Mouse (Mus musculus): ENCODE measurements around the gene Mob3c. TPM values are rescaled to one million over a fixed set of nuclear protein-coding genes. Genes with fewer than 3 reads are reported as not detected.

Mob3c gene
- 1 to 10 TPM; 4.0 to 6.5 TPM for total RNA-seq (2021)
- long read RNA-seq, transcript Mob3c-201 (4 exons, 2,884 nt): major isoform, 6 of 6 reads
- long read RNA-seq, partial matches to known transcripts: 0 of 6 reads
- long read RNA-seq, other reads (novel, unspliced or antisense): 0 of 6 reads

DNA sequence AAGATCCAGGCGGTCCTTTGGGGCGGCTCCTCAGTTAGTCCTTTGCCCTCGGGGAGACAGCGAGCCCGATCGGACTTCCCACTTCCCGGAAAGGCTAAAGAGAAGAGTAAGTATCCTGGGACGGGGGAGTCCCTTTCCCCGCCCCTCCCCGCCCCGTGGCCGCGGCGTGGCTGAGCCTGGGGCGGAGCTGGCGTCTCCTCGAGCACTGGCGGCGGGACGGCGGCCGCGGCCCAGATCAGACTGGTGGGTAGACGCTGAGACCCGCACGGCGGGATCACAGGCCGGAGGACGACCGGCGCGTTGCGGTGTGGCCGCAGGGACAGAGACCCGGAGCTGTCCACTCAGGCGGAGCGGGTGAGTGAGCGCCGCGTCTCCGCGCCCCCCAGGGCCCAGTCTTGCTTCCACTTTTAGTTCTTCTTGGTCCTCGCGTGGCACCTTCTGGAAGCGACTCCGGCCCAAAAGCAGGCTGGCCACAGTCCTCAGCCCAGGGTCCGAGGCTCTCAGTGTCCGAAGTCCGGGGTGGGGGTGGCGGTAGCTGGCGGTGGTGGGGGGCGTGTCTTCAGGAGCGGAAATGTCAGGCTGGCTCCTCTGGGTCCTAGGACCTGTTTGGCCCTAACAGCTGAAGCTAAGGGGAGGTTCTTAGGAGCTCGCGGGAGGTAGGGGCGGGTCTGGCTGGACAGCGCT lies at the start of gene Mob3c:
Gene Mob3c (plus strand): TSS at position 205 of the 684 bp plus-strand sequence.
- peak; percentile 32 to 53 for DNase-seq (ENCODE audit: low spot score in 2 of 2)

DNA sequence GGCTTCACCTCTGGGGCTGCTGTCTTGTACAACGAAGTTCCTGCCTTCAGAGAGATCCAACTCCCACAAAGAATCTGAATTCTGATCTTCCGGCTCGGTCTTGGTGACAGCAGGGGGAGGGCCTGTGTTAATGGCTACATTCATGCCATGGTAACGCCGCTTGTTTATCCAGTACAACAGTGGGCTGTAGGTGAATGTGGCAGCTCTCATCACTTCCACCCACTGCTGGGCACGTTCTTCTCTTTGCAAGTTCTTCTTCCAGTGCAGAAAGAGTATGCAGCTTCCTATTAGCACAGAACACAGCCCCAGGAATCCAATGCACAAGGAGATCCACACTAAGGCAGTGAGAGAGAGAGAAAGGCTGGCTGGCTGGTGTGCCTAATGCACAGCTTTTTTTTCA lies 47.6 kb upstream of the Mob3c start:
- DNase-seq (ENCODE audit: low spot score in 2 of 2): peak in 1 of 2 experiments; percentile 20

DNA sequence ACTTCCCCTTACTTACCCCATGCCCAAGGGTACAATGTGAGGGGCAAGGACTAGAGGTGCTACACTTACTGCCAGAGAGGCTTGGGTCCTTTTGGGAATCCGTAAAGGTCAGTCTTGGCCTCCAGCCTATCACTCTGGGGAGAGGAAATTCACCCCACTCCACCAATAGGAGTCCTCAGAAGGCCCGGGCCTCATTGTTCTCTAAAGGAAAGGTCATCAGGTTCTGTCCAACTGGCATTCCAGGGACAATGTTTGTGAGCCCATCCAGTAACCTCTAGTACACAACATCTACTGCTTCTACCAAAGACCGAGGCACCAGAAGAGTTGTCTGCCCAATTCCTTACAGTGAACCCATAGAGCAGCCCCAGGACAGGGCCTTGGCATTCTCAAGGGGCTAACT lies 47.0 kb upstream of the Mob3c start, which contains the start of gene Tex38:
Gene Tex38 (minus strand): TSS at position 101 of the 400 bp plus-strand sequence.
- DNase-seq (ENCODE audit: low spot score in 2 of 2): no peak

DNA sequence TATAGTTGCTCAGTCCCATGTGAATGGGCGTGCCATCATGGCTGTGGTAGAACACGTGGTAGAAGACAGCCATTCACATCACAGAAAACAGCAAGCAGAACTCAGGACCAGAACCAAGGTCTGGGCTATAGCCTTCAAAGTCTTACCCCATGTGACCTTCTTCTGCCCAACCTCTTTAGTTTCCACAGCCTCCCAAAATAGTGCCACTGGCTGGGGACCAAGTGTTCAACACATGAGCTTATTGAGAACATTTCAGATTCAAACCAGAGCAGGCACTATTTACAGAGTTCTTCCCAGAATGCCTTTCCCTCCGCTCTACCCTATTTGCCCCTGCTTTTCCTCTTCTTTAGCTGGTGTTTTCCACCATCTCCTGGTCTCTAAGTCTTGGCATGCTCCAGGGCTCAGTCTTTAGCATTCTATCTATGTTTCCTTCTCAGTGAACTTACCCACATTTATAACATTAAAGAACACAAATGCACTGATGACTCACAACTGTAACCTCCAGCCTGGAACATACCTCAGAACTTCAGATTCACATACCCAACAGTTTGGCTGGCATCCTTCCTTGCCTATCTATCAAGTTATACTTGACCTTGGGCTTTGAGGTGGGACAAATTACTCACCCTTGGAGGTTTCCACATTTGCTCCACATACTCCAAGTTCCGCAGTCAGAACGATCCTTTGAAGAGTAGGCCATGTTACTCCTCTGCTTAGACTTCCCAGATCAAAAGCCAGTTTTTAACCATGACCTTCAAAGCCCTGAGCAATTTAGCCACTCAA lies 45.7 kb upstream of the Mob3c start:
- no peak for DNase-seq (ENCODE audit: low spot score in 2 of 2)

DNA sequence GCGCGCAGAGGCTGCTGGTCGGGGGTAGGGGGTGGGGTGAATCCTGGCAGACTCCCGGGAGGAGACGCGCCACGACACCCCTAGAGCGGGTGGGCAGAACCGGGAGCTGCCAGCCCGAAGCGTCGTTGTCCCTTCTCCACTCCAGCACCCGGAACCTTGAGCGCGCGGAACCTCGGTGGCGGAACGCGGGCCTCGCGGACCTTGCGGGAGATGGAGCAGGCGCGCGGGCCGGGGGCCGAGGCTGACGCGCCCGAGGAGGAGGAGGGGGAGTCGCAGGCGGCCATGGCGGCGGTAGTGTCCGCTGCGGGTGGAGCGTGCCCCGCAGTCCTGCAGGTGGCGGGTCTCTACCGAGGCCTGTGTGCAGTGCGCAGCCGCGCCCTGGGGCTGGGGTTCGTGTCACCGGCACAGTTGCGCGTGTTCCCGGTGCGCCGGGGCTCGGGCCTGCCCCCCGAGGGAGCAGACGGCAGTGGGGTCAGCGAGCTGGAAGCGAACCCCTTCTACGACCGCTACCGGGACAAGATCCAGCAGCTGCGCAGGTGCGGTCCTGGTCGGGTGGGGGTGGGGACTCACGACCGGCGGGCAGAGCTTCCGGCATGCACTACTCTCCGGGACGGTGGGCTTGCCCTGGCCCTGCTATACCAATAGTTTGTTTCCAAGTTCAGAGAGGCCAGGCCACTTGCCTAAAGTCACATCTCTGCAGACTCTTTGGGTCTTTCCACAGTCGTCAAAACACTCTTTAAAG lies 43.0 kb upstream of the Mob3c start, which contains the start of gene Atpaf1:
Gene Atpaf1 (plus strand): TSS at position 44 of the 742 bp plus-strand sequence.
- peak; percentile 80 to 83 for DNase-seq (ENCODE audit: low spot score in 2 of 2)

DNA sequence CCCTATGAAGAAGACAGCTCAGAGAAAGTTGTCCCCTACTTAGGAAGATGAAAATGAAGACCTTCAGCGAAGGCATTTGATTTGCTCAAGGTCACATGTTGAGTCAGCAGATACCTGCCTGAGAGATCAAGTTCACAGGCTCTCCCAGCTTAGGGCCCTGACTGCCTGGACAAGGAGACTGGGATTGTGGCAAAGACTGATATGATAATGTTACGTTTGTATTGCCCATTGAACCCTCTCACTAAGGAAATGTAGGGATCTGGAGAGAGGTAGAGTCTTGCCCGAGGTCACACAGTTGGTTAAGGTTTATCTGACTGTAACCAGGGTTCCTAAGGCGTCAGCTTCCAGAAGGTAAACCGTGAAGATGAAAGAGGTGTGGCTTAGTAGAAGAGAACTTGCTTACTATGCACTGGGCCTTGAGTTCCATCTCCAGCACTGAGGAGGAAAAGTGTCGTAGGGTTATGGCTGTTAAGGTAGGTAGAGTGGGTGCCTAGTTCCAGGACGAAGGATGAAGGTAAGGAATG lies 42.3 kb upstream of the Mob3c start:
- DNase-seq (ENCODE audit: low spot score in 2 of 2): no peak

DNA sequence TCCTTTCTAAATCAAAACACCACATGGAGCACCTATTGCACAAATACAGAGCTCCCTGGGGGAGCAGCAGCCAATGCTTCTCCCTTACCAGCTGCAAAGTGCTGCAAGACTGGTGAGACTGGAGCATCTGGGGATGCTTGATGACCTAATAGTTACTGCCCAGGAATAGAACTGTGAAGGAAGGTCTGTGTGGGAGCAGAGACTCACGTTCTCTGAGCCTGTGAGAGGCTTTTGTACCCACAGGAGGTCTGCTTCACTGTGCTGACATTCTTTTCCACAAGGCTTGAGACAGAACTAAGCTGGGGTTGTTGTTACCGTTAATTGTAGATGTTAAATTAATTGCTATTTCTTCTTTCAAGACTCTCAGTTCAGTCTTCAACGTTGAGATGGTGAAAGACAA lies 37.0 kb upstream of the Mob3c start:
- DNase-seq (ENCODE audit: low spot score in 2 of 2): peak in 1 of 2 experiments; percentile 19

DNA sequence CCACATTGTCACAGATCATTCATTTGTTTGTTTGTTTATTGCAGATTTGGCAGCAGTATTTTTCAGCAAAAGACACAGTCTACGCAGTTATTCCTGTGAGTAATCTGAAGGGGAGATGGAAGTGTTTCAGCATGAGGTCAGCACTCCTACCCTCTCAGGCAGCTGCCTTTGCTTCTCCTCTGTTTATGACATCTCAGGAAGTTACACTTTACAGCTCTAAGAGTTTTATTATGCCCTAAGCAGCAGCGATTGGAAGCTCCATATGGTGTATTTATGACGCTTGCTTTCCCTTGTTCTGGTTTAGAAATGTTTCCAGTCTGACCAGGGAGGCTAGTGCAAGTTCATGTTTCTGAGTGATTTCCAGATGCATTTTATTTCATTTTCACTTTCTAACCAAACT lies 32.5 kb upstream of the Mob3c start:
- no peak for DNase-seq (ENCODE audit: low spot score in 2 of 2)

DNA sequence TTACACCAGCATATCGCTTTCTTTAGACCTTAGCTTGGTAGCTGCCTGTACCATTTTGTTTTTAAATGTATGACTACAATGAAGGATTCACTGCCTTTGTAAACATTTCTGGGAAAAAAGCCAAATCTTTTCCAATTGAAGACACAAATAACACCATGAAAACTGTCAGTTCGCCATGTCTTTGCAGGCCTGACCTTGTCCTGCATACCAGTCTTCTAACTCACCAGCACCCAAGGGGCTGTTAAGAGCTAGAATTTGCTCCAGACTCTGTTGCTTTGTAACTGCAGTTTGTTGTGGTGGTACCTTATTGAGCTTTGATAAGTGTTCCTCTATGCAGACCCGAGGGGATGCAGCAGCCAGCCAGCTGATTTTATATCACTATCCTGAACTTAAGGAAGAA lies 27.9 kb upstream of the Mob3c start:
- DNase-seq (ENCODE audit: low spot score in 2 of 2): no peak

DNA sequence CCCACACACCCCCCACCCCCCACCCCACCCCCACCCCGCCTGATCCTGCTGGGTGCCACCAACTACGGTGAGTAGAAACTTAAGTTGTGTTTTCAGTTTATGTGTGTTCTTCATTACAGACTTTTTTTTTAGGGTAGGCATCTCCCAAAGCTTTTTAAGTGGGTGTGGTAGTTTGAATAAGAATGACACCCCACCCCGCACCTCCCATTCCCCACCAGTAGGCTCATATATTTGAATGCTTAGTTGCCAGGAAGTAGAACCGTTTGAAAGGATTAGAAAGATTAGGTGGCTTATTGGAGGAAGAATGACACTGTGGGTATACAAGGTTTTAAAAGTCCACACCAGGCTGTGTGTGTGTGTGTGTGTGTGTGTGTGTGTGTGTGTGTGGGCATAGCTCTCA lies 15.6 kb upstream of the Mob3c start:
- no peak for DNase-seq (ENCODE audit: low spot score in 2 of 2)

DNA sequence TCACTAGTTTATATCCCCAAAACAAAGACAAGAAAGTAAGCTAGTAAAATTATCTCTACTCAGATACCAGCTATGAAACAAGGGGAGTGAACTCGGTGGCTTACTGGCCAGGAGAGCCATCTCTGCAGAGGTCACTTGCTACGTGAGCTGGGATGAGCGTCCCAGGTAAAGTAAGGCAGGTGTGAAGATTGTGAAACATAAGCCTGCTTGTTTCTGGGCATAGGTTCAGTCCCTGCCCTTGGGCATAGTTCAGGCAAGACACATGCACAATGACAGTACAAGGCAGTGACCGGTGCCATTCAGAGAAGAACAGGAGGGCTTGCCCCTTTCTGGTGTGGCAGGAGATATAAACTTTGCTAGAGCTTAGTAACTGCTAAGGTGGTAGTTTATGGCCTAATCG lies 12.3 kb upstream of the Mob3c start:
- DNase-seq (ENCODE audit: low spot score in 2 of 2): no peak

DNA sequence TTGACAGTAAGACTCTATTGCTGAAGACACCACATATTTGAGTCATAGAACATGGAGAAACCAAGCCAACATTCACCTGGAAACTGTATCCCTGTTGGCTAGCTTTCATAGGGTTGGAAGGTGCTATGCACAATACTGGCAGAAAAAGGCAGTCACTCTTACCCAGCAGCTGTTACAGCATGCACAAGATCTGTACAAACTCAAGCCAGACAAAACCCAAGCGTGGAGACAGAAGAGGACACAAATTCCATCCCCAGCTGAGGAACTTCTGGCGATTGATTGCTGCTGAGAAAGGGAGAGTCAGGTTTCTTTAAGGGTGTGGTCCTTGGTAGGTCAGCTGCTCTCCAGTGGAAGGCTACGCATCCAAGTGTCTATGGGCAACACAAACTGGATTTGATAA lies 7.7 kb upstream of the Mob3c start:
- no peak for DNase-seq (ENCODE audit: low spot score in 2 of 2)

DNA sequence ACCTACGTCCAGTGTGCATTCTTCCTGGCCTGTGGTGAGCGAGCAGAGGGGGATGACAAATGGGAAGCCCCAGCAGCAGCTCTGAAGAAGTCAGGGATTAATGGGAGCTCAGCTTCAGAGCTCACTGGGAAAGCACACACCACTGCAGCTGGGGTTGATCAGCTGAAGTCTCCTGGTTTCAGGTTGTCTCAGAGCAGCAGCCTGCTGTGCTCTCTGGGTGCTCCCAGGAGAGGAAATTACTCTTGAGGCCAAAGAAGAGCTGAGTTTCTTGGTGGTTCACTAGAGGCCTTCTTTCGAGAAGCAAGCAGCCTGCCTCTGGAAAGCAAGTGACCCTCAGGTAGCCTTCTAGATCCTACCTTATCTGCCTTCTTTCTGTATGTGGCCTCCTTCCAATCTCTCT lies 6.9 kb upstream of the Mob3c start:
- no peak for DNase-seq (ENCODE audit: low spot score in 2 of 2)

DNA sequence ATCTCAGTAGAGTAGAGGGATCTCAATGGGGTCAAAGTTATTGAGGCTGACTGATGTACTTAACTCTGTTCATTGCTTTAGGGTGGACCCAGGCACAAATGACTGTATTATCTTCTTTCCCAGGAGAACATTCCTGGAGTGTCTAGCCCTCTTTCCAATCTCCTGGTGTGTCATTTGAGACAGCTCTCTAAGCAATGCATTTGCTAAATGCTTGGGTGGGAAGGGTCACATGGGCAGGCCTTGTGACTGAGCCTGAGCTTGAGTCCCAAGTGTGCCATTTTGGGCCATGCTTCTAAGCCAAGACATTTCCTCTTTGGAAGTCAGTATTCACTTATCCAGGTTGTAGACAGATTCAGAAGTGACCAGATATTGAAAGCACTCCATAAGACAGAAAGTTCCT lies 6.5 kb upstream of the Mob3c start:
- no peak for DNase-seq (ENCODE audit: low spot score in 2 of 2)

DNA sequence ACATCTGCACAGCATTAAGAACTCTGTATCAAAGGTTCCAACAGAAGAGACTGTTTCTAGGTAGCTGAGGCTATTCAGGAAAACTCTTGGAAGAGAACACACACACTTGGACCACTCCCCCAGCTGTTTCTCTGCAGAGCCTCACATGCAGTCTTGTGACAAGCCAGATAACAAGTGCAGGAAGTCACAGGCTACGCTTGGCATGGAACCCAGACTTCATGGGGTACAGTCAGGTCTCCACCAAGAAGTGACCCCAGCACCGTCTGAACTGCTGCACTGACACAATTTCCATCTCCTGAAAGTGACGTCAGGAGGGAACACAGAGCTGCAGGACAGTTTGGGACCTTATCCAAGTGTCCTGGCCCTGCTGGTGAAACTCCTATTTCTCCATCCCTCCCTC lies 6.0 kb upstream of the Mob3c start:
- DNase-seq (ENCODE audit: low spot score in 2 of 2): no peak

DNA sequence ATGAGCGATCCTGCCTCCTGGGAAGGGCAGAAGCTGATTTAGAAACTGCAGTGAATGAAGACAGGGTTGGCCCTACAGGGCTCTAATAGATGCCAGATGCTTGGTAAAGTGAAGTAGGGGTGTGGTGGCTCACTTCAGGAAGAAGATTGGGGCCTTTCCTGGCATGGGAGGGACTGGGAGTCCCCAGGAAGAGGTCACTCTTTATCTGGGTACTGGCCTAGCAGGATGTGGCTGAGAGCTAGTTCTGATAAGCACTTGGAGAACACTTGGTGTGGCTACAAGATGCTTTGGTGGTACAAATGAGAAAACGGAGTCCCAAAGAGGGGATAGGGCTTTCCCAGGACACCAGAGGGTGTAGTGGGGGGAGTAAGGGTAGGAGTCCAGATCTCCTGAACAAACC lies 3.7 kb upstream of the Mob3c start:
- no peak for DNase-seq (ENCODE audit: low spot score in 2 of 2)

DNA sequence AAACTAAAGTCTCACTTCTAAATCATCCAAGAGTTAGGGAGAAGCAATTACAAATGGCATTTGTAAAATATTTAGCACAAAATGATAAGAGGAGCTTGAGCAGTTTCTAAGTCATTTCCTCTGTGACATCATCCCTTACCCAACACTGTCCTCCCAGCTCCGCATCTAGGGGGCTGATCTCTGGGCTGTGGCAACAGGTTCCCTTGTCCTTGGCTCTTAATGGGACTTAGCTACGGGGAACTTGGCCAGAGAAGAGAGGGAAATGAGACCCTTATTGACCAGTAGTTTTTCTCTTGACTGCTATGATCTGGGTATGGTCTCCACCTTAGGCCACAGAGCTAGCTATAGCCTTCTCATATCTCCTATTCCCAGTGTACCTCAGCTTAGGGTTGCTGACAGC lies 2.6 kb upstream of the Mob3c start:
- DNase-seq (ENCODE audit: low spot score in 2 of 2): no peak

DNA sequence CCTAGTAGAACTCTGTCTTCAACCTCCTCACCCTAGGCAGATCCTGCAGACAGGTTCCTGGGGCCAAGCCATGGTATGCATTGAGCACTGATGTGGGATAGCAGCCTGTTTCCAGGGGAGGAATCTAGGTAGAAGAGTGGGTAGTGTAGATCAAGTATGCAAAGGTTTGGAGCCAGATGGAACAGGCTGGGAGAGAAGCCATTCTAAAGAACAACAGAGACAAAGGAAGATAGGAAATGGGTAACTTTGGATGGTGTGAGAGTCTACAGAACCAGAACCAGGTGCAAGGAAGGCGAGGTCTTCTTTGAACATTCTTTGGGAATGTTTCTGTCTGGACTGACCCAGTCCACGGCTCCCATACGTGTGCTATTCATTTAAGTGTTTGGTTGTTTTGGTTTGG lies 826 bp upstream of the Mob3c start:
- no peak for DNase-seq (ENCODE audit: low spot score in 2 of 2)

DNA sequence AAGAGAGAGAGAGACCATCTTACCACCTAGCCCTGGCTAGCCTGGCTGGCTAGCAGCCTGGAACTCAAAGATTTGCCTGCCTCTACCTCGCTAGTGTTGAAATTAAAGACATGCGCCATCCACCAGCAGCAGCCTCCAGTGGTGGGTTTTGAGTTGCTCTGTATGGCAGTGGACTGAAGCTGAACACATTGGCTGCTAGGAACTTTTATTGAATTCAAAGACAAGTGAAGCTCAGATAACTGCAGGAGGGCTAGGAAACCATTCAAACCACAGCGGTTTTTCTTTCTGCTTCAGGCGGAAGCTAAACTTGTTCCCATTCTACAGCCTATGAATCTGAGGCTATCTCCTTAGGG lies 381 bp upstream of the Mob3c start:
- no peak for DNase-seq (ENCODE audit: low spot score in 2 of 2)

DNA sequence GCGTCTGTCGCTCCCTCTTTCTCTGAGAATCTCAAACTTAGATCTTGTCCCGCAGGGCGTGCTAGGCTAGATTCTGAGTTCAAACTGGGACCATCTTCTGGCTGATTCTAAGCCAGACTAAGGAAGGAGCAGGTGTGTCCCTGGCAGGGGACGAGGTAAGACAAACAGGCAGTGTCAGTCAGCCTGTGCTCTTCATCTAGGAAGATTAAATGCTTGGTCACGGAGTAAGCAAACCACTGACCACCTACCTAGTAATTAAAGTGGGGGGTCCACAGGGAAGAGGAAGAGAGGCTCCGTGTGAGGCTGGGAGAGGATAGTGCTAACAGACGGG lies 645 bp downstream of the Mob3c start:
- no peak for DNase-seq (ENCODE audit: low spot score in 2 of 2)

DNA sequence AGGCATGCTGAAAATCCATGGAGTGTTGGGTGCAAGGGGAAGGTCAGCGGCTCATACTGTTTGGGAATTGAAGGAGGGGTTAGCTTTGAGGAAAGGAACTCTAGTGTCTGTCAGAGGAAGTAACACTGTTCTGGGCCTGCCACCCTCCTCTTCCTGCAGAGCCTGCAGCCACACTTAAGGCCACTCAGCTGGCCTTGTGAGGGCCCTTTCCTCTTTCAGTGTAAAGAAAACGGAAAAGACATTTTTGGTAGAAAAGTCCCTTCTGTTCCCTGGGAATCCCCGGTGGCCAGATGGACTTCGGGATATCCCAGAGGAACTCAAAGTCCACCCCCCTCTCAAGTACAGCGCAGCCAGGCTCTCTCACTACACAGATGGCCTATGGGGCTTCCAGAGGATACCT lies 2.6 kb downstream of the Mob3c start:
- DNase-seq (ENCODE audit: low spot score in 2 of 2): no peak

DNA sequence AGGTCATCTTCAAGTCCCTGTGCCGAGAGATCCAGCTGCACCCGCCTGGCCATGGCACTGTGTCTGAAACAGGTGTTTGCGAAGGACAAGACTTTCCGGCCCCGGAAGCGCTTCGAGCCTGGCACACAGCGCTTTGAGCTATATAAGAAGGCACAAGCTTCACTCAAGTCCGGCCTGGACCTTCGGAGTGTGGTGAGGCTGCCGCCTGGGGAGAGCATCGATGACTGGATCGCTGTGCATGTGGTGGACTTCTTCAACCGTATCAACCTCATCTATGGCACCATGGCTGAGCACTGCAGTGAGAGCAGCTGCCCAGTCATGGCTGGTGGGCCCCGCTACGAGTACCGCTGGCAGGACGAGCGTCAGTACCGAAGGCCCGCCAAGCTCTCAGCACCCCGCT lies 3.3 kb downstream of the Mob3c start:
- no peak for DNase-seq (ENCODE audit: low spot score in 2 of 2)

Data from layer of hippocampus, adult 18-20 months (tissue).